Mouse (Mus musculus): ENCODE measurements at regions not wholly inside any gene's neighbourhood (a gene's known extent, or its start where the extent isn't known, plus 50 kb on each side); places are given as distances from the start of the nearest gene placed in this dataset.

- no peaks in the 10 kb centered on the region for H3K27me3 ChIP-seq (ENCODE audit: control insufficient read depth, insufficient read depth, low read length)
- TF ChIP-seq CTCF (IDR thresholded peaks at IDR 0.05; ENCODE audit: low read depth) (no peak), EP300 (IDR thresholded peaks at IDR 0.05; ENCODE audit: low read depth) (no peak)
- H3K9ac ChIP-seq (replicated peaks; ENCODE audit: low read depth, low read length), result no peak overlapping the region
- no peak overlapping the region for H3K27ac ChIP-seq (ENCODE audit: low read depth)
- no peaks in the 10 kb centered on the region for H3K4me1 ChIP-seq (ENCODE audit: control insufficient read depth, insufficient read depth)
- ATAC-seq (ENCODE audit: insufficient read depth, low read depth) (no peak), DNase-seq (ENCODE audit: low spot score) (no peak)
- H3K36me3 ChIP-seq (replicated peaks; ENCODE audit: control insufficient read depth, insufficient read depth, low read length), result no peaks in the 10 kb centered on the region
- no peaks in the 10 kb centered on the region for H3K9me3 ChIP-seq (replicated peaks; ENCODE audit: control insufficient read depth, low read length)
- no peak overlapping the region for H3K4me3 ChIP-seq (ENCODE audit: low read depth, low read length)
- 68% methylated on average over 4 of the region's 4 CpGs for whole genome bisulfite sequencing
- H3K4me2 ChIP-seq (ENCODE audit: low read depth, low read length), result no peak overlapping the region
Observed at GRCm38 (mm10) chrX:92791023-92791346, 191.6 kb upstream of the Mageb18 start.

GRCm38 (mm10) chrX:92790323-92791022 lies 191.1 kb upstream of the Mageb18 start:
- H3K9me3 ChIP-seq (replicated peaks; ENCODE audit: control insufficient read depth, low read length), result no peaks in the 10 kb centered on the region
- H3K36me3 ChIP-seq (replicated peaks; ENCODE audit: control insufficient read depth, insufficient read depth, low read length), result no peaks in the 10 kb centered on the region
- H3K27me3 ChIP-seq (ENCODE audit: control insufficient read depth, insufficient read depth, low read length), result no peaks in the 10 kb centered on the region
- H3K9ac ChIP-seq (replicated peaks; ENCODE audit: low read depth, low read length), result no peak overlapping the region
- H3K4me2 ChIP-seq (ENCODE audit: low read depth, low read length), result no peak overlapping the region
- ATAC-seq (ENCODE audit: insufficient read depth, low read depth) (no peak), DNase-seq (ENCODE audit: low spot score) (no peak)
- H3K27ac ChIP-seq (ENCODE audit: low read depth), result no peak overlapping the region
- TF ChIP-seq EP300 (IDR thresholded peaks at IDR 0.05; ENCODE audit: low read depth) (no peak), CTCF (IDR thresholded peaks at IDR 0.05; ENCODE audit: low read depth) (no peak)
- no peak overlapping the region for H3K4me3 ChIP-seq (ENCODE audit: low read depth, low read length)
- WGBS, result 64% methylated on average over 5 of the region's 5 CpGs
- H3K4me1 ChIP-seq (ENCODE audit: control insufficient read depth, insufficient read depth), result no peaks in the 10 kb centered on the region

- H3K4me3 ChIP-seq (ENCODE audit: low read depth, low read length), result no peak overlapping the region
- H3K36me3 ChIP-seq (replicated peaks; ENCODE audit: control insufficient read depth, insufficient read depth, low read length), result no peaks in the 10 kb centered on the region
- no peaks in the 10 kb centered on the region for H3K27me3 ChIP-seq (ENCODE audit: control insufficient read depth, insufficient read depth, low read length)
- no peak overlapping the region for H3K4me2 ChIP-seq (ENCODE audit: low read depth, low read length)
- TF ChIP-seq CTCF (IDR thresholded peaks at IDR 0.05; ENCODE audit: low read depth) (no peak), EP300 (IDR thresholded peaks at IDR 0.05; ENCODE audit: low read depth) (no peak)
- no peak overlapping the region for H3K27ac ChIP-seq (ENCODE audit: low read depth)
- WGBS, result 31% methylated on average over 2 of the region's 2 CpGs
- ATAC-seq (ENCODE audit: insufficient read depth, low read depth) (no peak), DNase-seq (ENCODE audit: low spot score) (no peak)
- H3K4me1 ChIP-seq (ENCODE audit: control insufficient read depth, insufficient read depth), result no peaks in the 10 kb centered on the region
- no peak overlapping the region for H3K9ac ChIP-seq (replicated peaks; ENCODE audit: low read depth, low read length)
- no peaks in the 10 kb centered on the region for H3K9me3 ChIP-seq (replicated peaks; ENCODE audit: control insufficient read depth, low read length)
Observed at GRCm38 (mm10) chrX:92786814-92787213, 187.4 kb upstream of the Mageb18 start.

- no peak for TF ChIP-seq EP300 (IDR thresholded peaks at IDR 0.05; ENCODE audit: low read depth)
- no peak for TF ChIP-seq CTCF (IDR thresholded peaks at IDR 0.05; ENCODE audit: low read depth)
- no peak overlapping the region for H3K4me2 ChIP-seq (ENCODE audit: low read depth, low read length)
- no peaks in the 10 kb centered on the region for H3K9me3 ChIP-seq (replicated peaks; ENCODE audit: control insufficient read depth, low read length)
- no peaks in the 10 kb centered on the region for H3K36me3 ChIP-seq (replicated peaks; ENCODE audit: control insufficient read depth, insufficient read depth, low read length)
- no peaks in the 10 kb centered on the region for H3K27me3 ChIP-seq (ENCODE audit: control insufficient read depth, insufficient read depth, low read length)
- no peak overlapping the region for H3K9ac ChIP-seq (replicated peaks; ENCODE audit: low read depth, low read length)
- WGBS, result 37% methylated on average over 2 of the region's 2 CpGs
- no peak for DNase-seq (ENCODE audit: low spot score)
- ATAC-seq (ENCODE audit: insufficient read depth, low read depth), result no peak
- H3K4me1 ChIP-seq (ENCODE audit: control insufficient read depth, insufficient read depth), result no peaks in the 10 kb centered on the region
- H3K27ac ChIP-seq (ENCODE audit: low read depth), result no peak overlapping the region
- H3K4me3 ChIP-seq (ENCODE audit: low read depth, low read length), result no peak overlapping the region
Observed at GRCm38 (mm10) chrX:92740026-92740425, 140.7 kb upstream of the Mageb18 start.

- no peak for TF ChIP-seq CTCF (IDR thresholded peaks at IDR 0.05; ENCODE audit: low read depth)
- no peak for TF ChIP-seq EP300 (IDR thresholded peaks at IDR 0.05; ENCODE audit: low read depth)
- Histone ChIP-seq H3K27ac (ENCODE audit: low read depth) (no peak overlapping the region), H3K27me3 (ENCODE audit: control insufficient read depth, insufficient read depth, low read length) (no peaks in the 10 kb centered on the region), H3K9me3 (replicated peaks; ENCODE audit: control insufficient read depth, low read length) (no peaks in the 10 kb centered on the region), H3K36me3 (replicated peaks; ENCODE audit: control insufficient read depth, insufficient read depth, low read length) (no peaks in the 10 kb centered on the region), H3K4me1 (ENCODE audit: control insufficient read depth, insufficient read depth) (no peaks in the 10 kb centered on the region), H3K9ac (replicated peaks; ENCODE audit: low read depth, low read length) (no peak overlapping the region), H3K4me3 (ENCODE audit: low read depth, low read length) (no peak overlapping the region), H3K4me2 (ENCODE audit: low read depth, low read length) (no peak overlapping the region)
- 6% methylated on average over 1 of the region's 1 CpGs for WGBS
- no peak for ATAC-seq (ENCODE audit: insufficient read depth, low read depth)
- no peak for DNase-seq (ENCODE audit: low spot score)
Observed at GRCm38 (mm10) chrX:92710279-92710678, 110.9 kb upstream of the Mageb18 start.

GRCm38 (mm10) chrX:92679761-92680160 lies 80.4 kb upstream of the Mageb18 start:
- WGBS, result 61% methylated on average over 7 of the region's 7 CpGs
- H3K9ac ChIP-seq (replicated peaks; ENCODE audit: low read depth, low read length), result no peak overlapping the region
- H3K36me3 ChIP-seq (replicated peaks; ENCODE audit: control insufficient read depth, insufficient read depth, low read length), result no peaks in the 10 kb centered on the region
- H3K27me3 ChIP-seq (ENCODE audit: control insufficient read depth, insufficient read depth, low read length), result no peaks in the 10 kb centered on the region
- no peak overlapping the region for H3K4me2 ChIP-seq (ENCODE audit: low read depth, low read length)
- no peak for TF ChIP-seq CTCF (IDR thresholded peaks at IDR 0.05; ENCODE audit: low read depth)
- no peak for TF ChIP-seq EP300 (IDR thresholded peaks at IDR 0.05; ENCODE audit: low read depth)
- no peak for DNase-seq (ENCODE audit: low spot score)
- no peak for ATAC-seq (ENCODE audit: insufficient read depth, low read depth)
- H3K9me3 ChIP-seq (replicated peaks; ENCODE audit: control insufficient read depth, low read length), result no peaks in the 10 kb centered on the region
- H3K4me3 ChIP-seq (ENCODE audit: low read depth, low read length), result no peak overlapping the region
- no peak overlapping the region for H3K27ac ChIP-seq (ENCODE audit: low read depth)
- H3K4me1 ChIP-seq (ENCODE audit: control insufficient read depth, insufficient read depth), result no peaks in the 10 kb centered on the region

Data from heart, postnatal 0 days (tissue).